Mouse (Mus musculus) limb, embryonic 10.5 days (tissue): ENCODE measurements around the gene Rpl7a. TPM values are rescaled to one million over a fixed set of nuclear protein-coding genes. Genes with fewer than 3 reads are reported as not detected.

Experiments
- DNase-seq: peaks from one replicate; pipeline ENCODE4 v3.0.0-alpha.2; 2017; ENCODE audit warnings: low spot score
- H3K27ac ChIP-seq: fragments of 300-500 bp; sonication (generic); 2 replicates; pipeline ENCODE4 v1.5.1; 2016; ENCODE audit warnings: mild to moderate bottlenecking
- H3K27me3 ChIP-seq: fragments of 300-500 bp; sonication (generic); 2 replicates; pipeline ENCODE4 v1.6.1; 2016; ENCODE audit warnings: low read depth, mild to moderate bottlenecking; ENCODE audit not compliant: poor library complexity, severe bottlenecking
- H3K36me3 ChIP-seq: fragments of 300-500 bp; sonication (generic); 2 replicates; pipeline ENCODE4 v1.6.1; 2016; ENCODE audit warnings: mild to moderate bottlenecking, moderate library complexity
- H3K4me1 ChIP-seq: fragments of 300-500 bp; sonication (generic); 2 replicates; pipeline ENCODE4 v1.6.1; 2016
- H3K4me3 ChIP-seq: fragments of 300-500 bp; sonication (generic); 2 replicates; pipeline ENCODE4 v1.5.1; 2016; ENCODE audit warnings: mild to moderate bottlenecking, moderate library complexity
- H3K9me3 ChIP-seq: fragments of 300-500 bp; sonication (generic); replicated peaks from 2 replicates; pipeline ENCODE4 v1.6.1; 2016; ENCODE audit warnings: mild to moderate bottlenecking
- WGBS: fragments of 180-500 bp; shearing (Covaris S2); methylation state at CpG from one replicate; pipeline ENCODE4 v1.1.7; 2016; 5-methylcytosine and 5-hydroxymethylcytosine counted together
- polyA plus RNA-seq: library from polyadenylated mRNA; unstranded; fragments of >200 nt; fragmentation: Nextera tagmentation; extraction: Ambion mirVana; gene quantifications from 2 replicates; pipeline ENCODE4 v1.2.1, GENCODE M21; 2016

Rpl7a gene
- polyA plus RNA-seq, 1 experiment from 2014 or later: 702 TPM

GRCm38 (mm10) chr2:26951346-26951905, 40.9 kb downstream of the Rpl7a start:
- WGBS: 91% methylated on average over 8 of the region's 8 CpGs
- H3K4me1 ChIP-seq: no peaks in the 10 kb centered on the region
- peaks cover 94% of the 10 kb centered on the region for H3K36me3 ChIP-seq
- no peak overlapping the region for H3K27ac ChIP-seq
- DNase-seq: no peak
- no peak overlapping the region for H3K4me3 ChIP-seq
- H3K27me3 ChIP-seq: no peaks in the 10 kb centered on the region
- no peaks in the 10 kb centered on the region for H3K9me3 ChIP-seq

GRCm38 (mm10) chr2:26952193-26952592, 41.6 kb downstream of the Rpl7a start:
- H3K36me3 ChIP-seq: peaks cover 94% of the 10 kb centered on the region
- WGBS: 93% methylated on average over 4 of the region's 4 CpGs

GRCm38 (mm10) chr2:26952866-26953265, 42.3 kb downstream of the Rpl7a start:
- Histone ChIP-seq H3K27ac (no peak overlapping the region), H3K4me3 (no peak overlapping the region), H3K4me1 (no peaks in the 10 kb centered on the region), H3K27me3 (no peaks in the 10 kb centered on the region), H3K9me3 (no peaks in the 10 kb centered on the region), H3K36me3 (peaks cover 99% of the 10 kb centered on the region)
- no peak for DNase-seq
- WGBS: 81% methylated on average over 8 of the region's 8 CpGs

More at GRCm38 (mm10) chr2:26952193-26952592, 41.6 kb downstream of the Rpl7a start:
- no peaks in the 10 kb centered on the region for H3K4me1 ChIP-seq
- no peaks in the 10 kb centered on the region for H3K9me3 ChIP-seq
- no peaks in the 10 kb centered on the region for H3K27me3 ChIP-seq
- no peak for DNase-seq
- no peak overlapping the region for H3K4me3 ChIP-seq
- no peak overlapping the region for H3K27ac ChIP-seq

GRCm38 (mm10) chr2:26954735-26955395, 44.3 kb downstream of the Rpl7a start:
- no peaks in the 10 kb centered on the region for H3K9me3 ChIP-seq
- no peak overlapping the region for H3K27ac ChIP-seq
- H3K4me1 ChIP-seq: no peaks in the 10 kb centered on the region
- H3K36me3 ChIP-seq: peaks cover 97% of the 10 kb centered on the region
- WGBS: 86% methylated on average over 2 of the region's 2 CpGs
- H3K4me3 ChIP-seq: no peak overlapping the region
- no peak for DNase-seq
- H3K27me3 ChIP-seq: no peaks in the 10 kb centered on the region

- Histone ChIP-seq H3K4me3 (no peak overlapping the region), H3K27me3 (no peaks in the 10 kb centered on the region), H3K4me1 (0 out of 2 replicates have a peak, but pooled peaks cover 3% of the 10 kb centered on the region), H3K9me3 (no peaks in the 10 kb centered on the region), H3K27ac (no peak overlapping the region), H3K36me3 (peaks cover 97% of the 10 kb centered on the region)
- 94% methylated on average over 12 of the region's 12 CpGs for WGBS
- no peak for DNase-seq
Measured at GRCm38 (mm10) chr2:26956811-26957487, 46.4 kb downstream of the Rpl7a start.

- 90% methylated on average over 2 of the region's 2 CpGs for WGBS
- Histone ChIP-seq H3K4me1 (0 out of 2 replicates have a peak, but pooled peaks cover 4% of the 10 kb centered on the region), H3K36me3 (peaks cover 97% of the 10 kb centered on the region)
Measured at GRCm38 (mm10) chr2:26957488-26957859, 46.9 kb downstream of the Rpl7a start.

GRCm38 (mm10) chr2:26960756-26961155, 50.2 kb downstream of the Rpl7a start:
- Histone ChIP-seq H3K27me3 (no peaks in the 10 kb centered on the region), H3K36me3 (peaks cover 65% of the 10 kb centered on the region), H3K27ac (no peak overlapping the region), H3K9me3 (no peaks in the 10 kb centered on the region), H3K4me3 (no peak overlapping the region), H3K4me1 (peaks cover 20% of the 10 kb centered on the region)
- WGBS: 88% methylated on average over 4 of the region's 4 CpGs
- no peak for DNase-seq

More at GRCm38 (mm10) chr2:26957488-26957859, 46.9 kb downstream of the Rpl7a start:
- no peak for DNase-seq
- Histone ChIP-seq H3K27me3 (no peaks in the 10 kb centered on the region), H3K4me3 (no peak overlapping the region), H3K9me3 (no peaks in the 10 kb centered on the region), H3K27ac (no peak overlapping the region)

Other genes starting within 250 kb of the Rpl7a start
- not detected in 2 replicates for gene Lcn4, start 239.5 kb upstream of the Rpl7a start, polyA plus RNA-seq
- not detected in 2 replicates for gene Abo, start 45.8 kb upstream of the Rpl7a start, polyA plus RNA-seq
- 42.1 and 43.0 TPM in 2 replicates for gene Surf6, start 7.9 kb upstream of the Rpl7a start, polyA plus RNA-seq
- 79.3 and 82.8 TPM in 2 replicates for gene Med22, start 87 bp upstream of the Rpl7a start, polyA plus RNA-seq
- gene Surf2, start 5.6 kb downstream of the Rpl7a start, polyA plus RNA-seq: 50.6 and 60.5 TPM in 2 replicates
- 44.0 and 50.3 TPM in 2 replicates for gene Surf1, start 5.8 kb downstream of the Rpl7a start, polyA plus RNA-seq
- 171 and 192 TPM in 2 replicates for gene Surf4, start 23.2 kb downstream of the Rpl7a start, polyA plus RNA-seq
- gene Stkld1, start 23.3 kb downstream of the Rpl7a start, polyA plus RNA-seq: 0.06 TPM in 1 of 2 replicates, not detected in the other
- 59.4 and 61.0 TPM in 2 replicates for gene Rexo4, start 53.6 kb downstream of the Rpl7a start, polyA plus RNA-seq
- 0.04 TPM in 1 of 2 replicates, not detected in the other for gene Adamts13, start 62.7 kb downstream of the Rpl7a start, polyA plus RNA-seq
- 86.4 and 109 TPM in 2 replicates for gene Cacfd1, start 99.2 kb downstream of the Rpl7a start, polyA plus RNA-seq
- gene Slc2a6, start 117.2 kb downstream of the Rpl7a start, polyA plus RNA-seq: 0.49 and 0.91 TPM in 2 replicates
- 0.16 and 1.5 TPM in 2 replicates for gene Mymk, start 161.4 kb downstream of the Rpl7a start, polyA plus RNA-seq
- gene Adamtsl2, start 168.6 kb downstream of the Rpl7a start, polyA plus RNA-seq: 3.5 and 9.1 TPM in 2 replicates
- gene Fam163b, start 231.7 kb downstream of the Rpl7a start, polyA plus RNA-seq: 0.48 and 0.79 TPM in 2 replicates